Mouse (Mus musculus): ENCODE measurements around the gene Slc1a6. TPM values are rescaled to one million over a fixed set of nuclear protein-coding genes. Genes with fewer than 3 reads are reported as not detected.
"Not testable (repeated sequence)": the region's sequence is repeated elsewhere in the genome, so short reads cannot be mapped to it uniquely, and the experiment has no call there.

The Slc1a6 gene
- total and polyA plus RNA-seq, 2 experiments from 2014 or later: 41.3 to 79.2 TPM

DNA sequence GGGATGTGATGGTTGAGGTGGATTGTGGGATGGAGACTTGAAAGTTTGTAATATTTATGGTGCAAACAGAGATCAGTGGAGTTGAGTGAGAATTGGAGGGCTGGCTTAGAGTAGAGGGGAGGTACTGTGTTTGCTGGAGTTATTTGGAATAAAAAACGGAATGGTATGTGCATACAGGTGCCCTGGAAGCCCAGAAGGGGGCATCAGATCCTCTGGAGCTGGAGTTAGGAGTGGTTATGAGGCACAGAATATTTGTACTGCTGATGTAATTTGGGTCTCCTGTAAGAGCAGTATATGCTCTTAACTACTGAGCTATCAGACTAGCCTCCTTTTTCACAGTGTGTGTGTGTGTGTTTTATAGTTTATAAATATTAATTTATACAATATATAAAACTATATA lies 10.3 kb downstream of the Slc1a6 start:
- 30% methylated on average over 1 of the region's 1 CpGs for WGBS
- no peak overlapping the region for H3K4me3 ChIP-seq (ENCODE audit: low read length)
- no peaks in the 10 kb centered on the region for H3K27me3 ChIP-seq (ENCODE audit: insufficient read depth, low read length)
- DNase-seq (ENCODE audit: low spot score): no peak
- ATAC-seq: no peak
- H3K4me2 ChIP-seq (ENCODE audit: low read depth, low read length): no peak overlapping the region
- TF ChIP-seq CTCF (IDR thresholded peaks at IDR 0.05; ENCODE audit: low read depth): peak; percentile 38
- H3K4me1 ChIP-seq (ENCODE audit: insufficient read depth, low read length): no peaks in the 10 kb centered on the region
- no peaks in the 10 kb centered on the region for H3K9me3 ChIP-seq (ENCODE audit: low read length)
- H3K9ac ChIP-seq (replicated peaks; ENCODE audit: low read length): no peak overlapping the region
- H3K27ac ChIP-seq: no peak overlapping the region
- no peaks in the 10 kb centered on the region for H3K36me3 ChIP-seq (ENCODE audit: insufficient read depth, low read length)

DNA sequence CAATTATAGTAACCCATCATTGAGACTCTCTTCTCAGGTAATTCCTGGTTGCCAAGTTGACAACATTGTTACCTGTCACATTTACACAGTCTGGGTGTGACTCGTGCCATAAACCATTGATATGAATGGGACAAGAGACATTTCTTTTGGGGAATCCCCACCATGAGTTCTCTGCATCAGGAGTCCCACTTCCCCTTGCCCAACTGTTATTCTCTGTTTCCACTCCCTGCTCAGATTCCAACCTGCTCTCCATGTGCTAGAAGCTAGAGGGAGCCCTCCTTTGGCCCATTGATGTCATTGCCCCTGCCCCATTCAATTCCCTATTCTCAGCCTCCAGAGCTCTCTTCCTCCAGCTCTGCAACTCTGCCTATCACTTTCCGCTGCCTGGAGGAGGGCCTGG lies 21.2 kb downstream of the Slc1a6 start:
- H3K4me3 ChIP-seq (ENCODE audit: low read length): no peak overlapping the region
- H3K36me3 ChIP-seq (ENCODE audit: insufficient read depth, low read length): no peaks in the 10 kb centered on the region
- DNase-seq (ENCODE audit: low spot score): no peak
- no peaks in the 10 kb centered on the region for H3K4me1 ChIP-seq (ENCODE audit: insufficient read depth, low read length)
- no peak overlapping the region for H3K4me2 ChIP-seq (ENCODE audit: low read depth, low read length)
- H3K9ac ChIP-seq (replicated peaks; ENCODE audit: low read length): no peak overlapping the region
- H3K27me3 ChIP-seq (ENCODE audit: insufficient read depth, low read length): no peaks in the 10 kb centered on the region
- H3K9me3 ChIP-seq (ENCODE audit: low read length): no peaks in the 10 kb centered on the region
- ATAC-seq: no peak
- WGBS: 84% methylated on average over 2 of the region's 2 CpGs
- H3K27ac ChIP-seq: no peak overlapping the region
- TF ChIP-seq CTCF (IDR thresholded peaks at IDR 0.05; ENCODE audit: low read depth): no peak

DNA sequence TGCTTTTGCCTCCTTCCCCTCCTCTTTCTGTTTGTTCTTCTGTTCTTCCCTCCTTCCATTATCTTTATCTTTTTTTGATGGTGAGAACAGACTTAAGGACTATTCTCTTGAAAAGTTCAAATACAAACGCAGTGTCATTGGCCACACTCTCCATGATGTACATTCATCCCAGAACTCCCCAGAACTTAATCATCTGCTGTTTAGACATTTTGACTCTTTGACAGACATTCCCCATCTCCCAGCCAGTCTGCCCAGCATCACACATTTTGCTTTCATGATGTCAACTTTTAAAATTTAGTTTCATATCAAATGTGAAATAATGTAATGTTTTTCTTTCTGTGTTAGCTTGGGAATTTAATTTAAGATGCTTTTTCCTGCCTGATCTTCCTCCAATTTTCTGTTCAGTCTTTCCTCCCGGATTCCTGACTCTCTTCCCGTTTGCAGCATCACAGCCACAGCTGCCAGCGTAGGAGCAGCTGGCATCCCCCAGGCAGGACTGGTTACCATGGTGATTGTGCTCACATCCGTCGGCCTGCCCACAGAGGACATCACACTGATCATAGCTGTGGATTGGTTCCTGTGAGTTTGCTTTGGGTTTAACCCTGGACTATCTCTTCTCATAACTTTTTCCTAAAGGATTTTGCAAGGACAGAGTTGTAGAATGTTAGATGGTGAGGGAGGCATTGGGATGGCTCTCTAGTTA lies 32.2 kb downstream of the Slc1a6 start:
- Histone ChIP-seq H3K27me3 (ENCODE audit: insufficient read depth, low read length) (no peaks in the 10 kb centered on the region), H3K9ac (replicated peaks; ENCODE audit: low read length) (no peak overlapping the region), H3K4me3 (ENCODE audit: low read length) (no peak overlapping the region), H3K27ac (0 out of 2 replicates have a peak overlapping the region, but pooled peaks have one; percentile 36), H3K4me2 (ENCODE audit: low read depth, low read length) (0 out of 2 replicates have a peak overlapping the region, but pooled peaks have one; percentile 18), H3K4me1 (ENCODE audit: insufficient read depth, low read length) (no peaks in the 10 kb centered on the region), H3K36me3 (ENCODE audit: insufficient read depth, low read length) (no peaks in the 10 kb centered on the region), H3K9me3 (ENCODE audit: low read length) (no peaks in the 10 kb centered on the region)
- peak; percentile 96 for ATAC-seq
- DNase-seq (ENCODE audit: low spot score): peak; percentile 81
- 26% methylated on average over 6 of the region's 6 CpGs for WGBS
- no peak for TF ChIP-seq CTCF (IDR thresholded peaks at IDR 0.05; ENCODE audit: low read depth)

DNA sequence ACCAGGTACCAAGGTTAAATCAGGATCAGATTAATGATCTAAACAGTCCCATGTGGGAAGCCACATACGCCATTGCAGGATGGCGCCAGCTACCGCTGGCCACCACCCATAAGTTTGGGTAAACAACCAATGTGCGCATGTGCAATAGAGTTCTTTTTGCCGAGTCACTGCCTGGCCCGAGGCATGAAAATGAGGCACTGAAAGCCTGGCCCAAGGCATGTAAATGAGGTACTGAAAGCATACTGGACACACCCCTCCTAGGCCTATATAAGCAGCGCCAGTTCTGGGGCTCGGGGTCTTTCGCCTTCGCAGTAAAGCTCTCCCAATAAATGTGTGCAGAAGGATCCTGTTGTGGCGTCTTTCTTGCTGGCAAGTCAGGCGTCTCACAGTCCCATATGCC lies 60.2 kb downstream of the Slc1a6 start:
- not testable (repeated sequence) for ATAC-seq; H3K4me1 ChIP-seq (ENCODE audit: insufficient read depth, low read length); H3K36me3 ChIP-seq (ENCODE audit: insufficient read depth, low read length); H3K4me3 ChIP-seq (ENCODE audit: low read length); H3K9me3 ChIP-seq (ENCODE audit: low read length); H3K27ac ChIP-seq; H3K4me2 ChIP-seq (ENCODE audit: low read depth, low read length); H3K9ac ChIP-seq (replicated peaks; ENCODE audit: low read length); H3K27me3 ChIP-seq (ENCODE audit: insufficient read depth, low read length); DNase-seq (ENCODE audit: low spot score)
- WGBS: 91% methylated on average over 12 of the region's 12 CpGs

DNA sequence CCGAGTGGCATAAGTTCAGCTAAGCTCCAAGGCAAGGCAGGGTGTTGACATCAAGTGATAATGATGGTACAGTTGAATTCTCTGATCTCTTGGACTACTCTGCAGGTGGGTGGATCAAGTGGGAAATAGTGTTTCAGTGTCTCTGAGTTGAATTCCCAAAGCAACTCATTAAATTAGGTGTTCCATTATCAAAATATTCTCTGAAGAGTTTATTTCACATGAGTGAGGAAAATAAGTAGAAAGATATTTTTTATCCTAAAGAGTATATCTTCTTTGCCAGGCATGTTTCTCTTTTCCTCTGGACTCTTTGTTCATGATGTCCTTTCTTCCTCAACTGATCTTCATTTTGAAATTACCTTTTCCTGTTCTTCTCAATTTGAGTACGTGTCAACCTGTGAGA lies 71.8 kb downstream of the Slc1a6 start, which contains the start of gene Olfr1356:
TSS of gene Olfr1356 (minus strand) at position 101 of the 400 bp plus-strand sequence.
- Histone ChIP-seq H3K36me3 (ENCODE audit: insufficient read depth, low read length) (no peaks in the 10 kb centered on the region), H3K4me3 (ENCODE audit: low read length) (no peak within 1 kb of the TSS), H3K27ac (no peak within 1 kb of the TSS), H3K9ac (replicated peaks; ENCODE audit: low read length) (no peak within 1 kb of the TSS), H3K9me3 (ENCODE audit: low read length) (no peaks in the 10 kb centered on the region), H3K4me2 (ENCODE audit: low read depth, low read length) (no peak within 1 kb of the TSS), H3K27me3 (ENCODE audit: insufficient read depth, low read length) (no peaks in the 10 kb centered on the region), H3K4me1 (ENCODE audit: insufficient read depth, low read length) (no peaks in the 10 kb centered on the region)
- TF ChIP-seq CTCF (IDR thresholded peaks at IDR 0.05; ENCODE audit: low read depth): no peak
- DNase-seq (ENCODE audit: low spot score) (no peak), ATAC-seq (no peak)
- 85% methylated on average over 2 of the region's 2 CpGs for WGBS

Other genes starting within 250 kb of the Slc1a6 start
- gene Ilvbl, start 206.2 kb upstream of the Slc1a6 start, total RNA-seq (2014; rRNA removed): 59.1 and 66.2 TPM in 2 replicates
- 83.6 and 86.4 TPM in 2 replicates for gene Ilvbl, start 206.2 kb upstream of the Slc1a6 start, polyA plus RNA-seq (2015; fragmentation: Nextera tagmentation; extraction: Ambion mirVana)
- gene Syde1, start 188.5 kb upstream of the Slc1a6 start, total RNA-seq (2014; rRNA removed): 5.6 and 7.2 TPM in 2 replicates
- 3.5 and 3.6 TPM in 2 replicates for gene Syde1, start 188.5 kb upstream of the Slc1a6 start, polyA plus RNA-seq (2015; fragmentation: Nextera tagmentation; extraction: Ambion mirVana)
- not detected in 2 replicates for gene Olfr1357, start 162.4 kb upstream of the Slc1a6 start, total RNA-seq (2014; rRNA removed)
- gene Olfr1357, start 162.4 kb upstream of the Slc1a6 start, polyA plus RNA-seq (2015; fragmentation: Nextera tagmentation; extraction: Ambion mirVana): not detected in 2 replicates
- gene Casp14, start 62.2 kb upstream of the Slc1a6 start, total RNA-seq (2014; rRNA removed): not detected in 2 replicates
- gene Casp14, start 62.2 kb upstream of the Slc1a6 start, polyA plus RNA-seq (2015; fragmentation: Nextera tagmentation; extraction: Ambion mirVana): not detected in 2 replicates
- gene Ccdc105, start 27.4 kb upstream of the Slc1a6 start, total RNA-seq (2014; rRNA removed): not detected in 2 replicates
- 0.16 and 0.28 TPM in 2 replicates for gene Ccdc105, start 27.4 kb upstream of the Slc1a6 start, polyA plus RNA-seq (2015; fragmentation: Nextera tagmentation; extraction: Ambion mirVana)
- gene Olfr1356, start 71.7 kb downstream of the Slc1a6 start, total RNA-seq (2014; rRNA removed): not detected in 2 replicates
- gene Olfr1356, start 71.7 kb downstream of the Slc1a6 start, polyA plus RNA-seq (2015; fragmentation: Nextera tagmentation; extraction: Ambion mirVana): not detected in 2 replicates
- gene Olfr1355, start 95.0 kb downstream of the Slc1a6 start, total RNA-seq (2014; rRNA removed): not detected in 2 replicates
- gene Olfr1355, start 95.0 kb downstream of the Slc1a6 start, polyA plus RNA-seq (2015; fragmentation: Nextera tagmentation; extraction: Ambion mirVana): not detected in 2 replicates
- gene Olfr1354, start 132.7 kb downstream of the Slc1a6 start, total RNA-seq (2014; rRNA removed): not detected in 2 replicates
- not detected in 2 replicates for gene Olfr1354, start 132.7 kb downstream of the Slc1a6 start, polyA plus RNA-seq (2015; fragmentation: Nextera tagmentation; extraction: Ambion mirVana)
- gene Olfr8, start 170.1 kb downstream of the Slc1a6 start, total RNA-seq (2014; rRNA removed): not detected in 2 replicates
- gene Olfr8, start 170.1 kb downstream of the Slc1a6 start, polyA plus RNA-seq (2015; fragmentation: Nextera tagmentation; extraction: Ambion mirVana): not detected in 2 replicates
- not detected in 2 replicates for gene Olfr1353, start 182.8 kb downstream of the Slc1a6 start, total RNA-seq (2014; rRNA removed)
- not detected in 2 replicates for gene Olfr1353, start 182.8 kb downstream of the Slc1a6 start, polyA plus RNA-seq (2015; fragmentation: Nextera tagmentation; extraction: Ambion mirVana)
- gene Olfr1352, start 200.6 kb downstream of the Slc1a6 start, total RNA-seq (2014; rRNA removed): not detected in 2 replicates
- not detected in 2 replicates for gene Olfr1352, start 200.6 kb downstream of the Slc1a6 start, polyA plus RNA-seq (2015; fragmentation: Nextera tagmentation; extraction: Ambion mirVana)
- not detected in 2 replicates for gene Olfr1351, start 232.0 kb downstream of the Slc1a6 start, total RNA-seq (2014; rRNA removed)
- gene Olfr1351, start 232.0 kb downstream of the Slc1a6 start, polyA plus RNA-seq (2015; fragmentation: Nextera tagmentation; extraction: Ambion mirVana): 0.05 TPM in 1 of 2 replicates, not detected in the other
- gene Olfr57, start 248.2 kb downstream of the Slc1a6 start, total RNA-seq (2014; rRNA removed): not detected in 2 replicates
- 0.45 and 1.0 TPM in 2 replicates for gene Olfr57, start 248.2 kb downstream of the Slc1a6 start, polyA plus RNA-seq (2015; fragmentation: Nextera tagmentation; extraction: Ambion mirVana)

Measured in hindbrain, postnatal 0 days (tissue).